Mouse (Mus musculus) T-cell, adult 2 months (primary cell): ENCODE data around the gene Wwox.

Source experiments
- DNase-seq: peaks from one replicate; pipeline ENCODE4 v3.0.0; 2022; ENCODE audit warnings: low spot score

Wwox gene

DNA sequence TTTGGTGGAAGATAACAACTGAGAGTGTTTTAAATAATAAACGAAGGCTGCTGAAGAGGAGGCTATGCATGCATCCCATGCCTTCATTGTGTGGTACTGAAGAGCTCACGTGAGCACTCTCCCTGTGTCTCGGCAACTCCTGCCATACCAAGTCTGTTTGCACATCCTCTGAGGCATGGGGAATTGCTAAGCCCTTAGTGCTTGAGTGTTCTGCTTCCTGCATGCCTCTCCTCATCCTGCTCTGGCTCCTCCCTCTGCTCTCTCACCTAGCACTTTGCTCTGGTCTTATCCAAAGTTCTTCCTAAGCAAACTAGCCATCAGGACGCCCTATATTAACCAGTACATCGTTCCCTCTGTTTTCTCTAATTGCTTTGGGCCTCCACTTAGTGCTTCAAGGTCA lies 463.1 kb downstream of the Wwox start:
- no peak for DNase-seq

GRCm38 (mm10) chr8:114908086-114908485 lies 468.6 kb downstream of the Wwox start:
- no peak for DNase-seq

GRCm38 (mm10) chr8:114908589-114908988 lies 469.1 kb downstream of the Wwox start:
- no peak for DNase-seq

DNA sequence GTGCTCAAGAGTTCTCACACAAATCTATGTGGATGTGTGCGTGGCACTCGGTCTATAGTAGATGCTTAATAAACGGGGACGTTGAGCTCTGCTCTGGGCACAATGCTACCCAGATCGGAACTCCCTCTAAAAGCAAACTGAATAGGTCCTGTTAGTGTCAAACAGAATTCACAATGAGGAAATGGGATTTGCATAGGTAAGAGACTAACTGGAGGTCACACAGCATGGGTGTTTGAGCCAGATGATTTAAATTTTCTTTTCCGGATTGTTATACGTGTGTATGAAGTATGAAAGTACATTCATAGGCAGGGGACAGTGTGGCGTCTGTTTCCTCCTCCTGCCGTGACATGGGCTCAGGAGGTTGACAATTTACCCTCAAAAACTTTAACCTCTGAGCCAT lies 469.7 kb downstream of the Wwox start:
- DNase-seq = no peak

GRCm38 (mm10) chr8:114911031-114911580 lies 471.7 kb downstream of the Wwox start:
- no peak for DNase-seq

- no peak for DNase-seq
Observed at GRCm38 (mm10) chr8:114923629-114924028, 484.2 kb downstream of the Wwox start.

DNA sequence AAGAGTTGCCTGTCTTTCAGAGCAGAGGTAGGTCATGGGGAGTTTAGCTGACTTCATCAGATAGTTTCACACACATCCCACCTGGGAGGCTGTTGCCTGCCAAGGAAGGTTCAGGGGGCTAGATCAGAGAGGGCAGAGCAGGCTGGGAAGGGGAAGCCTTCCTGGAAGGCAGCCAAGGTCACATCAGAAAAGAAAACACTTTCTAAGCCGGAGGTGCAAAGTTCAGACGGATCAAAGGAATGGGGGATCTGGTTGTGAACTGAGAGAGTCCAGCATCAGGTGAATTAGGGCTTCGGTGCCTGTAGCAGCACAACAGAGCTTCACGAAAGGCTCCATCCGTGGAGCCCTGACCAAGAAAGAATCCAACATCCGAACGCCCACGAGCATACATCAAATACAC lies 488.0 kb downstream of the Wwox start:
- DNase-seq = no peak

- DNase-seq = no peak
Observed at GRCm38 (mm10) chr8:114927917-114928316, 488.5 kb downstream of the Wwox start.

DNA sequence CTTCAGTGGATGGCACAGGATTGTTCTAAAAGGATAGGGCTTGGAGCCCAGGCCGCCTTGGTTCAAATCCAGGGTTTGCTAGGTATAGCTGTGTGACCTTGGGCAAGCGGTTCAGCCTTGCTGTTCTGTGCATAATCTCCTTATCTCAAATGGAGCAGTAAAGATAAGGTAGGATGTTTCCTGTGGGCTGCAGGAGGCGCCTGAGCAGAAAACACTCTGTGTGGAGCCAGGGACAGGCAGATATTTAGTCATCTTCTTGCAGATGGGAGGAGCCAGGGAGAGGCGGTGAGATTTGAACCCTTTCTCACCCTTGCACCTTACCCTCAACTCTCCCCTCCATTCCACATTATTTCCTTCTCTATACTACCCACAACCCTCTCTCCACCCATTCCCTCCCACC lies 490.1 kb downstream of the Wwox start:
- no peak for DNase-seq

GRCm38 (mm10) chr8:114932071-114932630 lies 492.7 kb downstream of the Wwox start:
- no peak for DNase-seq

DNA sequence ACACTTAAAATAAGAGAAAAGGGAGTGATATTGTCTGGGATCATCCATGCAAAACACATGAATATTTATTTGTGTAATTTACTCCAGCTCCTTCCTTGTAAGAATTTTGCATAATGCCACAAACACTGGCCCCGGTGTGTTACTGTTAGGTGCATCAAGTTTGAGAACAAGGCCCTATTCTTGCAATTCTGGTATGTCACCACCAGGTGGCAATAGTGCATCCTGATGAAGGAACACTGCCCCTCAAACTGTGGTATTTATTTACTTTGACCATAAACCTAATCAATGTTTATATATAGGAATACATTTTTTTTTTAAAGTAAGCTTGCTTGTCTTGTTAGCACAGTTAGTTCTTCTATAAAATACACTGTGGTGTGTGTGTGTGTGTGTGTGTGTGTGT lies 493.8 kb downstream of the Wwox start:
- peak; percentile 11 for DNase-seq

GRCm38 (mm10) chr8:114936887-114937286 lies 497.4 kb downstream of the Wwox start:
- DNase-seq = no peak

DNA sequence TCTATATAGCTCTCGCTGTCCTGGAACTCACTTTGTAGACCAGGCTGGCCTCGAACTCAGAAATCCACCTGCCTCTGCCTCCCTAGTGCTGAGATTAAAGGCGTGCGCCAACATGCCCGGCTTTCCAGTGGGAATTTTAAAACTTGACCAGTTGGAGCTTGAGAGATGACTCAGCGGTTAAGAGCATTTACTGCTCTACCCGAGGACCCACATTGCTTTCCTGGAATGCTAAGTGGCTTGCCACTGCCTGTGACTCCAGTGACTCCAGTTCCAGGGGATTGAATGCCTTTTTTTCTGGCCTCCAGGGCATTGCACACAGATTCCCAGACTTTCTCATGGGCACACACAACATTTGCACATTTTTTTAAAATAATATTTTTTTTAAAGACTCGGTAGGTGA lies 499.9 kb downstream of the Wwox start:
- DNase-seq = no peak

GRCm38 (mm10) chr8:114941096-114941495 lies 501.6 kb downstream of the Wwox start:
- DNase-seq = no peak

- peak; percentile 25 for DNase-seq
Observed at GRCm38 (mm10) chr8:114941644-114942043, 502.2 kb downstream of the Wwox start.

- no peak for DNase-seq
Observed at GRCm38 (mm10) chr8:114947921-114948320, 508.5 kb downstream of the Wwox start.

- DNase-seq = no peak
Observed at GRCm38 (mm10) chr8:114956377-114957168, 517.1 kb downstream of the Wwox start.

DNA sequence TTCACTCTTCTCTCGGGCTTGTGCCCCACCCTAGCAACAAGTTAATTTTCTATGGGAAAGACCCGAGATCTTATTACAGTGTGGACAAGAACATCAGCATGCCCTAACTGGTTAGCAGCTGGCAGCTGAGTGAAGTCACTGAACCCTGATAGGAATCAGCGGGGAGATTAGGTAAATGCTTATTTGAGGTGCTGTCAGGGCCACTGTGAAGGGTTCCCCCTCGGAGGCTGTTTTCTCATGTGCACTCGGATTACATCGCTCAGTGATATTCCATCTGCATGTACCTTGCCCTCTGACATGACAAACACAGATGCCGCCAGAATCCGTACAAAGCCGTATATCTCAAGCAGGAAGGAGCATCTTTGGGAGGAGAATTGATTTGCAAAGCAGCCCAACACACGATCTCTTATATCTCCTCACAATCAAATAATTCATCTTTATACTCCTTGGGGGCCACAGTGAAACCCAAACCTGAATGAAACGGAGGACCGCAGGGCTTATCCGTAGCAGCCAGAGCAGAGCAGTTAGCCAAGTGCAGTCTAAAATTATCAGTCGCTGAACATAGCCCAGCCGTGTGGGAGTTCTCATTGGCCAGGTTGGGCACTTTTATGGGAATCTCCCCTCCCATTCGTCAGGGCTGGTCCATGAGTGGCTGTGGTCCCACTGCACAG lies 519.1 kb downstream of the Wwox start:
- DNase-seq = no peak

- DNase-seq = no peak
Observed at GRCm38 (mm10) chr8:114959406-114959805, 520.0 kb downstream of the Wwox start.

- no peak for DNase-seq
Observed at GRCm38 (mm10) chr8:114962494-114962893, 523.0 kb downstream of the Wwox start.

GRCm38 (mm10) chr8:114963282-114963681 lies 523.8 kb downstream of the Wwox start:
- no peak for DNase-seq

DNA sequence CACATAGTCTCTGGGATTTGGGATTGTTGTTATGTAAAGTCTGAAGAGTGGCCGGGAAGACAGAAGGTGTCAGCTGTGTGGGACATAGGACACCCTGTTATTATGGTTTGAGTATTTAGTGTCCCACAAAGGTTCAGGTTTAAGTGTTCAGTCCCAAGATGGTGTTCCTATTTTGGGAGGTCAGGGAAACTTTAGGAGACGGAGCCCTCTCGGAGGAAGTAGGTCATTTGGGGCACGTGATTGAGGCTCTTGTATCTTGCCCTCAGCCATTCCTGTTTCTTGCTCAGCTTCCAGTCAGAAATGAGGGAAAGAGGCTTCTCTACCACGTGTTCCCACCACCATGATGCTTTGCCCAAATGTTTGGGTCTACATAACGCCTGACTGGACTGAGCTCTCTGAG lies 524.8 kb downstream of the Wwox start:
- DNase-seq = no peak

DNA sequence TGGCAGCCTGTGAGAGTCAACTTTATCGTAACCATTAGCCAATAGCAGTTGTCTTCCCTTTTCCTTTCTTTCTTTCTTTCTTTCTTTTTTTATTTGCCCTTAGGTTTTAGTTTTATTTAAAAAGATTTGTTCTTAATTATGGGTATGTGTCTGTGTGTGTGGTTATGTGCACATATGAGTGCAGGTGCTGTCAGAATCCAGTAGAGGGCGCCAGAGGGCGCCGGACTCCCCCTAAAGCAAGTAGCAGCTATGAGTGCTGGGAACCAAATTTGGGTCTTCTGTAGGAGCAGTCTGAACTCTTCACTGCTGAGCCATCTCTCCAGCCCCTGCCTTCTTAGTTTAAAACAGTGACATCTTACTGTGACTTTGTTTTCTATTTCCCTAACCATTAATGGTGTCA lies 529.4 kb downstream of the Wwox start:
- DNase-seq = no peak
